Mouse (Mus musculus) heart, adult 9 months (tissue): ENCODE data around the gene Yap1.
A peak's percentile ranks its signal among the peaks of the same experiment; 100 is the strongest.

Experiments
- DNase-seq, 2 experiments: peaks; one replicate each; pipeline ENCODE4 v3.0.0; 2022; ENCODE audit warnings: low spot score in 2 of 2

Gene Yap1

DNA sequence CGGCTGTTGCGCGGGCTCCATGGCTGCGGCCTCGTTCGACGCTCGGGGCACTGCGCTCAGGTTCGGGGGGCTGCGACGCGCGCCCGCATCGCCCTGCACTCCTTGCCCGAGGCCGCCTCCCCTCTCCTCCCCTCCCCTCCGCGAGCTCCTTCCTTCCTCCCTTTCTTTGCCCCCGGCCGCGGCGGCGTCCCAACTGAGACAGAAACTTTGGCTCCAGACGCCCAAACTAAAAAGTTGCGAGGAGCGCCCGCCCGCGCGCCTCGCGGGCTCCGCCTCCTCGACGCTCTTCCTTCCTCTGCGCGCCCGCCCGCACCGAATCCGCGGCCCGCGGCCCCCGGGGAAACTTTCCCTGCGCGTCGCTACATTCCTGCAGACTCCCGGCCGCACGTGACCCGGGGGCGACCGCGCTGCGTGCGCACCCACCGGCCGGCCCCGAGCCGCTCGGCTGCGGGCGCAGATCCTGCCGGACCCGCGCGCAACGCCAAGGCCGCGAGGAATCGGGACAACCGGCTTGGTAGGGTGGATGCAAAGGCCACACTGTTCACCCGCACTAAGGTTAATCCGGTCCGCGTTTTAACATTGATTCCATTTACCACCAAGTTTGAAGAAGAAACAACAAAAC is at the start of gene Yap1:
Gene Yap1 (minus strand): TSS at position 227 of the 622 bp plus-strand sequence.
- DNase-seq: peak; percentile 89 to 92

DNA sequence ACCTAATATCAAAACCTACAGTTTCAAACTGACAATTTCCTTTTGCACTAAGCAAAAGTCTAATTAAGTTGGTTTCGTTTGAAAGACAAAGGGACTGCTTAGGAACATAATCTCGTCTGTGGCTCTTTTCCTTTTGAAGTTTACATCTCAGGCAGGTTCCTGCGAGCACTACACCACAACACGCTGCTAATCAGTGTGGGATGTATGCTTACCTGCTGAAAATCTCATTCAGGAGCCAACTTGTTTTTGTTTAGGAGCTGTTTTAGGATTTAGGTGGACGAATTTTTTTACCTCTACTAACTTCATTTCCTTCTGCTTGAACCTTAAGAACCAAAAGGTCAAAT is 38.6 kb upstream of the Yap1 start:
- no peak for DNase-seq

DNA sequence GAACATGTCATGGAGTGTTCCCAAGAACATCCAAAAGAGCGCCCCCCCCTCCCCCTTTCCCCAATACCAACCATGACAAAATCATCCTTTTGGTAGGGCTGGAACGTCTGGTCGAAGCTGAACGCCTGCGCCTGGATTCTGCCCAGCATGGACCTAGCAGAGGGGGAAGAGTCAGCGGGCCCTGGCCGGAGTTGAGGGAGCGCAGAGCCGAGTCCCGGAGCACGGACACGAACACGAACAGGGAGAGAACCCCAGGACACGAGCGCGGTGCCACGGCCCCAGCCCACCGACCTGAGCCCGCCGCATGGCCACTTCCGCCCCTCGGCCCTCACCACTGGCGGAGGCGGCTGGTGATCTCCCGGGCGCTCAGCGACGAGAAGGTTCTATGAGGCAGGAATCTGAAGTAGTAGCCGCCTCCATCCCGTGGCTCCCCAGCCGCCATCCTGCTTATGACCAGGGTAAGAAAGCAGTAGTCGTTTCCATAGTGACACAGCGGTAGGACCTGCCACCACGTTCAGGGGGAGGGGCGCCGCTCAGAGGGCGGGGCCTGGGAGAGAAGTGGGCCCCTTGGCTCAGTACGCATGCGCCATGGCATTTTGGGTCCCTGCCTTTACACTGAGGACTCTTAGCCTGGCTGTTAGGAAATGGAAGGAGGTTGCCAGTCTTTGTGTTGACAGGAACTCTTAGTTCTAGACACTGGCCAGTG is 38.1 kb upstream of the Yap1 start, which contains the start of gene Cfap300:
Gene Cfap300 (minus strand): TSS at position 486 of the 706 bp plus-strand sequence.
- DNase-seq: peak; percentile 97

DNA sequence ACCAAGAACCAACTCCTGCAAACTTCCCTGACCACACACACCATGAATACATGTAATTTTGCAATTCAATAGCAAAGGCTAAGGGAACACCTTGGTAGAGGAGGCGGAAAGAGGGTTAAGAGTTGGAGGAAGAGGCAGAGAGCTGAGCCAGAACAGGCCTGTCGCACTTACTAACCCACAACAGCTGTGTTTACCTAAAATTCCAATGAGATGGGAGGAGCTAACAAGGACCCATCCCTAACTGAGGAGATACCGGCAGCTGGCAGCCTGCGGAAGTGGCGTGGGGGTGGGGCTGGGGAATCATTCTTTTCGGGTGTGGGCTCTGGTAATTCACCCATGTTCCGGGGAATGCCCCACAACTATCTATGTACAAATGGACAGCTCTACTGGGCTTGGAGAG is 31.1 kb upstream of the Yap1 start:
- no peak for DNase-seq

DNA sequence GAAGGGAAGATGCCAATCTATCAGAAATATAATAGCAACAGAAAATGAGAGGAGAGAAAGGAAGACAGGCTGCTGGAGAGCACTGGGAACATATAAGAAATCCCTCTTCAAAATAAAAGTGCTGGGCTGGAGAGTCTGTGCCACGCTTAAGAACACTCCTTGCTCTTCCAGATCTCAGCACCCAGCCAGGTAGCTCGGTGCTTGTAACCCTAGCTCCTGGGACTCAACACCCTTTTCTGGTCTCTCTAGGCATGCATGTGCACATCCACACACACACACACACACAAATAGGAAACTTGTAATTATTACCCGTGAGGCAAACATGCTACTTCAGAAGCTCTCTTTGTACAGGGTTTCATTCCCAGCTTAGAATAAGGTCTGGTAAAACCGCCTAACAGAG is 30.7 kb upstream of the Yap1 start:
- DNase-seq: no peak

DNA sequence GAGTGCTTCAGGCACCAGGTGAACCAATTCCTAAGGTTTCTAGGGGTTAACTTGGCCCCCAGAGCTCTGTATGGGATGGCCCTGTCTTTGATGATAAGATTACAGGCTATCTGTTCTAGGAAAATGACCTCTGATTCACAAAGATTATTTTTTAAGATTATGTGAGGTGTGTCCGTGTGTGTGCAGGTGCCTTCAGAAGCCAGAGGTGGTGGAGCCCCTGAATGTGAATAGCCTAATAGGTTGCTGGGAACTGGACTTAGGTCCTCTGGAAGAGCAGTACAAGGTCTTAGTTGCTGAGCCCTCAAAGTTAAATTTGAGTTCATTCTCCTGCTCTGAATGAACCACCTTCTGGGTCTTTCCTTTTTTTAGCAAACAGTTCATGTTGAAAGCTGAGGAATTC is 29.7 kb upstream of the Yap1 start:
- no peak for DNase-seq

DNA sequence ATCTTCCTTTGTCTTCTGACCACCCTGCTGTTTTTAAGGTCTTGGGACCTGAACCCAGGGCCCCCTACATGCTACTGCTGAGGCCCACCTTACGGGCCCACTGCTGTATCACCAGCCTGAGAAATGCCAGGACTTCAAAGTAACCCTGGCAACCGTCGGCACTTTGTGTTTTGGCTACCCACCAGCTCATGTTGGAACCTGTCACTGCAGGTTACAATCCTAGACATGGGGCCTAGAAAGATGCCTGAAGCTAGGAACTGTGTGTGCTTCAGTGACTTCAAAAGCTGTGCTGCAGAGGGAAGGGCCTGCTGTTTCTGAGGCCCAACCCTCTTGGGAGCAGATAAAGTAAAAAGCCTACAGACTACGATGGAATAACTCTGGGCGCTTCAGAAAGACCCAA is 28.5 kb upstream of the Yap1 start:
- no peak for DNase-seq

DNA sequence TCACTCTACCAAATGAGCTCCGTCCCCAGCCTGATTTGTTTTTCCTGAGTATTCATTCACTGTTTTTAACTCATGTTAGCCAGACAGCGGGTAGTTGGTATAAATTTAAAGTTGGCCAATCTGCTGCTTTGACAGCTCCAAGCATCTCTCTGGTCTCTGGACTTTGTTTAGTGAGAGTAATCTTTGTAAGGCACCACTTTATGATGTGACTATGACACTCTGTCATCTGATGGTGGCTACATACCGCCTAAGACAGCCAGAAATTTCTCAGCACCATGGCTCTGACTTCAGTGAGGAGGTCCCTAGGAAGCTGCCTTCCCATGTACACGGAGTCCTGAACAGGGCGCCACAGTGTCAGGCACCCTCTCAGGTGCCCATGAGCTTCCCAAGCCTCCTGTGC is 14.2 kb upstream of the Yap1 start:
- no peak for DNase-seq

DNA sequence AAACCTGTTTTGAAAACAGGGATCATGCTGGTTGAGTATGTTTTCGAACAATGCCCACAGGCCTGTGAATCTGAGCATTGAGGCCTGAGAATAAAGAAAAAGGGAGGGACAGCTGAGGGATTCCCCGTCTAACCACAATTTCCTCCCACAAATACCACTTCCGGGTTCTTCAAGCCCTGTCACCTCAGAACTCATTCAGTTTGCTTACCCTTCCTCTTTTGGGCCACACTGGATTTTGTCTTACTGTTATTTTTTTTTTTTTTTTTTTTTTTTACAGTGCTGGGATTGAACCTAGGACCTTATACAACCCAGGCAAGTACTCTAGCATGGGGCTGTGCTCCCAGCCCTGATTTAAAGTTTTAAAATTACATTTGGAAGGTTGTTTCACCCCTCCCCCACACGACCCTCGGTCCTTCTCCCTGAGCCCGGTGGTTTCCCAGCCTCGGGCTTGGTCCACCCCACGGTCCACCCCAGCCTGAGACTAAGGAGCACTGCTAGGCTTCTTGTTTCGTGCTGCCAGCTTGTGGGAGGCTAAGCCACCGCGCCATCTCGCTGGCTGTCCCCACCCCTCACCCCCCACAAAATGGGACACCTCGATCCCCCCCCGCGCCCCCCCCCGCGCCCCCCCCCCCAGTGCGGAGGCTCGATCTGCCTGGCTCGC is 13.0 kb upstream of the Yap1 start:
- no peak for DNase-seq

DNA sequence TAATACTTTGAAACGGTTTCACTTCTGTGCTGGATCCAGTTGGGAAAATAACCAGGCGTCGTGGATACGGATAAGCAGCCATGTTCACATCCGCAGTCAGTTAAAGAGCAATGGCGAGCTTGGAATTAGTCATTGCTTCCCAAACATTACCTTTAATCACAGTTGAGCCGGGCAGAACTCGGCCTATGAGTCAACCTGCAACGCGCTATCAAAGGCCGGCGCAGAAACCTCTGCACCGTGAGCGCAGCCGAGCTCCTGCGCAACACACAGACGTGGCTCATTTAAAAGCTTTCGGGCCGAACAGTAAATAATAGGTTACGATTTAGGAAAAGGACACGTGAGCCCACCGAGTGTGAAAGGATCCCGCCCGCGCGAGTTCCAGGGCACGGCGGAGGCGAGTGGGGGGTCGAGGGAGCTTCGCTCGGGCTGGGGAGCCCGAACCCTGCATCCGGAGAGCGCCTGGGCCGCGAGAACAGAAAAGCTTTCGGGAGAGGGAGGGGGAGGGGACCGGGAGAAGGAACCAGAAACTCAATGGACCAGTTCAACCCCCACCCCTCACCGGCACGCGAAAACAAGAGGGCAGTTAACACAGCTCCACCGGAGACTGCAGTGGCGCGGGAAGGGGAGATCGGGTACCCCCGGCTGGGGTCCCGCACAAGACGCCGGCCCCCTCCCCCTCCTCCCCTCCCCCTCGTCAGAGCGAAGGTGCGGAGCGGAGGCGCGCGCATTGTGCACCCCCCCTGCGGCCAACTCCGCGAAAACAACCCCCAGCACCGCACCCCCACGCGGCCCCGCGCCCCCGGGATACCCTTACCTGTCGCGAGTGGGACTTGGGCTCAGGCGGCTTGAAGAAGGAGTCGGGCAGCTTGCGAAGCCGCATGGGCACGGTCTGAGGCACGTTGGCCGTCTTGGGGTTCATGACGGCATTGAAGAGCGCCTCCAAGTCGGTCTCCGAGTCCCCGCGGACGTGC is 810 bp downstream of the Yap1 start:
- peak; percentile 50 to 61 for DNase-seq

DNA sequence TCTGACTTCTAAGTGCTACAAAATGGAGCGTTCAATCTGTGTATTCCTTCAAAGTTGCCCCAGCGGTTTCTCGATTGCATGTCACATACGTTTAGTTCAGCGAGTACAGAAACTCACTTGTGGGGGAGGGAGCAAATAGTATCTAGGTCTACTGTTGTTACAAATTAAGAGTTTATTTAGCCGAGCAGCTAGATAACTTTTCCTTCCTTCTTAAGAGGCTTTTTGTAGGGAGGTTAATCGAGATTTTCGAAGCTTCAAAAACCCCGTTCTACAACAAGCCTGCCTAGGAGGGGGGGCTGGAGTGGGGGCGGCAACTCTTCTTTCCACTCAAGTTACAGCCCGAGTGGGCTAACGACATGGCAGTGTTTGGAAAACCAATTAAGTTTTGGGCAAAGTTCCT is 1.6 kb downstream of the Yap1 start:
- DNase-seq: no peak

DNA sequence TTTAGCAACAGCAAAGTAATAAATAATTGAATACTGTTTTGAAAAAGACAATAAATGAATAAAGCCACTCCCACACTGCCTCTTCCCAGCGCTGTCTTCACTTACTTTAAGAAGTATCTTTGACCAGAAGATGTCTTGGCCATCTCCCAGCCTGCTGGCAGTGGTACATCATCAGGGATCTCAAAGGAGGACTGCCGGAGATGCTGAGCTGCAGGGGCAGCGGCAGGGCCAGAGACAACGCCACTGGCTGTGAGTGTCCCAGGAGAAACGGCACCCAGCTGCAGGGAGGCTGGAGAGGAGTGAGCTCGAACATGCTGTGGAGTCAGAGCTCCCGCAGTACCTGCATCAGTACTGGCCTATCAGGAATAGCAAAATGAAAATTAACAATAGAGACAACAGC is 3.0 kb downstream of the Yap1 start:
- DNase-seq: no peak

DNA sequence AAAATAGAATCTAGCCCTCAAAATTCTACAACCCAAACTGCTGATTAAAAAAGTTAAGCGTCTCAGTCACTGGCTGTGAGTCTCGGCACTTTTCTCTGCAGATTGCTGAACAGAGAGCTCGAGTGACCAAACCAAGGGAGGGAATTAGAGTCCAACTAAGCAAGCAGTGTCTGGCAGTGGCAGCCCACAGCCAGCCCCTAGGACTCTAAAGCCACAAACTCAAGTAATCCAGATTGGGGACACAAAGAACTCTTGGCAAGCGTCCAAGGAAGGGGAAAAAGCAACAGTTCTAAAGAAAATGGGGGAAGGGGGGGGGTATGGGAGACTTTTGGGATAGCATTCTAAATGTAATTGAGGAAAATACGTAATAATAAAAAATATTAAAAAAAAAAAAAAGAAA is 10.1 kb downstream of the Yap1 start:
- no peak for DNase-seq

DNA sequence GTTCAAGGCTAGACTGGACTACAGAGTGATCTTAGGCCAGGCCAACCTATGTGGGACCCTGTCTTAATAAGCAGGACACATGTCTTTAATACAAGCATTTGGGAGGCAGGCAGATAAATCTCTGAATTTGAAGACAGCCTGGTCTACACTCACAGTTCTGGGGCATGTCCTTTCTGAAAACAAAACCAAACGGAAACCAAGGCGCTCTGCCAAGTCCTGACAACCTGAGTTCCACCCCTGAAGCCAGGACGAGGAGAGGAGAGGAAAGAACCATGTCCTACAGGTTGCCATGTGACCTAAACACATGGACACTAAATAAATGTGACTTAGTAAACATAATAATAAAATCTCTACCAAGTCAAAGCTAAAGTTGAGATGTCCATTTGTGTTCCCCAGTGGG is 11.7 kb downstream of the Yap1 start:
- peak in 1 of 2 experiments; percentile 38 for DNase-seq

DNA sequence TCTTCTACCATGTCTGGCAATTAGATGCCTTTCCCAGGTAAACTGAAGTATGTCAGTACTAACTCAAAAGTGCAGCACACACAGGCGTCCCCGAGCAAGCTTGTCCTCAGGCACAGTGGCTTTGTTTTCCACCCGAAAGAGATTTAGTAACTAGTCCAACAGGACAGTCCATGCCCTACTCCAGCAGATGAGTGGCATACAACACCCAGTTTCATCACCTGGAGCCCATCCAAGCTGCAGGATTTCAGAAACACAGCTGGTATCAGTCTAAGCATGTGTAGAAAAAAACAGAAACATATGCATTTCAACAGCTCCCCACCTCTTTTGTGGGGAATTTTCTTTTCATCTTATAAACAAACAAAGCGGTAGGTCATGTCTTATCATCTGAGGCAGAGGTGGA is 13.5 kb downstream of the Yap1 start:
- no peak for DNase-seq

DNA sequence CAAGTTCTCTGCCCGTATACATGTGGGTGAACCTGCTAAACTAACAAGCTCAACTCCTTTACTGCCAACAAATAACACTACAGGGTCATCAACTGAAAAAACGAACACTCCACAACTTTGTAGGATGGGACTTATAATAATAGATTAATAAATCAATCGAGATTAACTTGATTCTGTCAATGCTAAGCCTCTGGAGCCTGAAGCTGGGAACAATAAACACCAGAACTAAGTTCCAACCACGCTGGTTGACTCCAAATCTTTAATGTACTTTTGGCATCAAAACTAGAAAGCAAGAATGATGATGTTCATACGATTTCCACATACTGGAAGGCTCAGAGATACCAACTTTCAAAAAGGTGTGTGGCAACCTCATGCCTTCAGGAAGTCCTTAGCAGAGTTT is 17.3 kb downstream of the Yap1 start:
- DNase-seq: no peak

DNA sequence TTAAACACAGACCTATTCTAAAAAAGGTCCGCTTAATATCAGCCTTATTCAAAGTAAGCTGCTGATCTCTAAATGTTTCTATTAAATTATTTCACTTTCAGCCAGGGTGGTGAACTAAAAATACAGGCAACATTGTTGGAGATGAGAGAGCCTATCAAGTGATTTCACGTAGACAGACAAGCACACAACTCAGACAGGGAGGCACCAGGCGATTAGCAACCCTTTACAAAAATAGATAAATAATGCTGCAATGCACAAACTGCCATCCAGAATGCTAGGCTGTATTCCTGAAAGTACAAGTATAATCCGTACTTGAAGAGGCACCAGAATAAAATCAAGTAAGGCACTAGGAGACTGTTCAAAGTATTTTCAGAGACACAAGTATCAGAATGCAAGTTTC is 20.1 kb downstream of the Yap1 start:
- DNase-seq: peak; percentile 44 to 46

DNA sequence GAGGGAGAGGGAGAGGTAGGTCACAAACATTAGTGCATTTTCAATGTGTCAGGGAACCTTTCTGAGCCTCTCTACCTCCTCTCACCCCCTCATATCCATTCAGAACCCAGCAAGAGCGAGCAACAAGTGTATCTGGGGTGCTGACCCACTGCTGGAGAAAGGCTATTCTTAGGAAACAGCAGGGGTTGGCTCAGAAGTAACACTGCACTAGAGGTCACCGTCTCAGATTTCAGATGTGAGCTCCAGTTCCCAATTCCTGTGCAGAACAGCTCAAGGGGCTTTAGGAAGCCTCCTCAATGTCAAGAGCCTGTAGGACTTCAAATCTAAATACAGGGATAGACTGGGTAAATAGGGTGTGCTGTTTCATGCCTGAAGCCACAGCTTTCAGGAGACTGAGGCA is 20.7 kb downstream of the Yap1 start:
- DNase-seq: peak; percentile 46 to 49

DNA sequence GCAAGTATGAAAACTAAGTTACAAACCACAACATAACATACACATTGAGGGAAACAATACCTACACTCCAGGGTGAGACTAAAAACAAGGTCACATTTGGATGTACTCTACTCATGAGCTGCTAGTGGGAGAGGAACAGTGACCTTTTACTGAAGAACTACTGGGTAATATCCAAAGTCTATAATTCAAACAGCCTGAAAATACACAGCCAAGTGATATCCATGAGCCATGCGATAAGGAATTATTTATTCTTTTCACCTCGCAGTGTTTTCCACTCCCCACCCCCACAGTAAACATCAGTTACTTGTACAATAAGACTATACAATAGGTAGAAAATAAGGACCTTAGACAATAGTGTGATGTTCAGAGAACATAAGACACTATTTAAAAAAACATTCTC is 24.2 kb downstream of the Yap1 start:
- DNase-seq: no peak

DNA sequence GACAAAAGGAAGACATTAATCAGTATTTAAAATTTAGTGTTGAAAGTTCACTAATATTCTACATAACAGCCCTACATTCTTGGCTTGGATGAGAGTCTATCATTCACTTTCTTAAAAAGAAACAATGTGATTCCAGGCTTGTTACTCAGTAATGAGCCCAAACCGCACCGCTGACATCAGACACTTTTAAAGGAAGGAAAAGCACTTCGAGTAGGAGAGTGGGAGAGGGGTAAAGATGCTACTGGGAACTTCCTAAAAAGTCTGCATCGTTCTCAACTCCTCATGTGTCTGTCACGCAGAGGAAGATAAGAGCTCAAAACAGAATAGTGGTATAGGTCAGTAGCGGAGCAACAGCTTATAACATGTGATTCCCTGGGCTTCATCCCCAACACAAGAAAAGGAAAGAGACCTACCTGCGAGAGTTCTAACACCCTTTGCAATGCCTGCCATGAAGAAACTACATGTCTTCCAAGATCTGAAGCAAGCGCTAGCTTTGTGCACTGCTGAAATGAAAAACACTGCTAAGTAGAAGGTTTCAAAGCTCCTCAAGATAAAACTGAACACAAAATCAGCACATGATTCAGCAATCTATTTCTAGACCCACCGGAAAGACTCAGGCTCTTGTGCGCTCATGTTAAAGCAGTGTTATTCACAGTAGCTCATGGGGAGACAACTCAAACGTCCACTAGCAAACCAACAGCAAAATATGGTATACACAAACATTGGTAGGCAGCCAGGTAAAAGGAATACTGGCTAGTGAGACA is 25.1 kb downstream of the Yap1 start:
- peak; percentile 18 to 40 for DNase-seq

DNA sequence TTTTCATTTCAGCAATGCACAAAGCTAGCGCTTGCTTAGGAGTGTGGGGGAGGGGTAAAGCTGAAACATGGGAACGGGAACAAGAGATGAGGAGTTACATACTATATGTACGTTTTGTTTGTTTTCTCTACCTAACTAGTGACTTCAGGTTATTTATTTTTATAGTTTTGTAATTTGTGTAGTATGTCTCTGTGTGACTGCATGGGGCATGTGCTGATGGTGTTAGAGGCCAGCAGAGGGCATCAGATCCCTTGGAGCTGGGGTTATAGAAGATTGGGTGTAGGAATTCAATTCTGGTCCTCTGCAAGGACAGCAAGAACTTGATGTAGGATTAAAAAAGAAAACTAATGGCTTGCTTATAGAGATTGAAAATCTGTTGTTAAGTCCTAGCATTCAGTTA is 25.9 kb downstream of the Yap1 start:
- no peak for DNase-seq
